Mouse (Mus musculus) neural tube, embryonic 15.5 days (tissue): ENCODE measurements around the gene Per1. TPM values are rescaled to one million over a fixed set of nuclear protein-coding genes. Genes with fewer than 3 reads are reported as not detected.

Experiments used
- ATAC-seq: fragments of 200-750 bp; cut with Nextera tagmentation; 2 replicates; pipeline ENCODE4 v1.8.0; 2017; ENCODE audit warnings: mild to moderate bottlenecking, moderate TSS enrichment, moderate library complexity; ENCODE audit not compliant: low FRiP score
- H3K27ac ChIP-seq: fragments of 300-500 bp; sonication (generic); replicated peaks from 2 replicates; pipeline ENCODE4 v1.5.1; 2015; ENCODE audit warnings: mild to moderate bottlenecking, inconsistent platforms
- H3K27me3 ChIP-seq: fragments of 300-500 bp; sonication (generic); replicated peaks from 2 replicates; pipeline ENCODE4 v1.6.1; 2015; ENCODE audit warnings: inconsistent platforms
- H3K36me3 ChIP-seq: fragments of 300-500 bp; sonication (generic); 2 replicates; pipeline ENCODE4 v1.6.1; 2015; ENCODE audit warnings: inconsistent platforms
- H3K4me1 ChIP-seq: fragments of 300-500 bp; sonication (generic); 2 replicates; pipeline ENCODE4 v1.6.1; 2015; ENCODE audit warnings: inconsistent platforms
- H3K4me2 ChIP-seq: fragments of 300-500 bp; sonication (generic); 2 replicates; pipeline ENCODE4 v1.6.1; 2015; ENCODE audit warnings: inconsistent platforms, mild to moderate bottlenecking, moderate library complexity
- H3K4me3 ChIP-seq: fragments of 300-500 bp; sonication (generic); replicated peaks from 2 replicates; pipeline ENCODE4 v1.5.1; 2015; ENCODE audit warnings: mild to moderate bottlenecking, inconsistent platforms
- H3K9ac ChIP-seq: fragments of 300-500 bp; sonication (generic); replicated peaks from 2 replicates; pipeline ENCODE4 v1.6.1; 2015; ENCODE audit warnings: mild to moderate bottlenecking, inconsistent platforms
- H3K9me3 ChIP-seq: fragments of 300-500 bp; sonication (generic); replicated peaks from 2 replicates; pipeline ENCODE4 v1.6.1; 2016; ENCODE audit warnings: inconsistent platforms
- WGBS: fragments of 180-500 bp; shearing (Covaris S2); methylation state at CpG from one replicate; pipeline ENCODE4 v1.1.7; 2015; ENCODE audit warnings: mixed read lengths; 5-methylcytosine and 5-hydroxymethylcytosine counted together
- polyA plus RNA-seq: library from polyadenylated mRNA; unstranded; fragments of >200 nt; fragmentation: Nextera tagmentation; extraction: Ambion mirVana; gene quantifications from 2 replicates; pipeline ENCODE4 v1.2.1, GENCODE M21; 2015

Gene Per1
- polyA plus RNA-seq, 1 experiment from 2014 or later, result 10.0 TPM

- Histone ChIP-seq H3K9ac (0 out of 2 replicates have a peak overlapping the region, but pooled peaks have one; percentile 7), H3K27me3 (no peaks in the 10 kb centered on the region), H3K4me1 (peaks cover 24% of the 10 kb centered on the region), H3K36me3 (peaks cover 77% of the 10 kb centered on the region), H3K4me2 (no peak overlapping the region), H3K4me3 (no peak overlapping the region), H3K27ac (no peak overlapping the region), H3K9me3 (no peaks in the 10 kb centered on the region)
- 91% methylated on average over 15 of the region's 15 CpGs for WGBS
- no peak for ATAC-seq
Measured at GRCm38 (mm10) chr11:69103531-69104435, 8.8 kb downstream of the Per1 start.

- H3K4me3 ChIP-seq, result no peak overlapping the region
- peaks cover 18% of the 10 kb centered on the region for H3K4me1 ChIP-seq
- no peak overlapping the region for H3K4me2 ChIP-seq
- H3K36me3 ChIP-seq, result peaks cover 84% of the 10 kb centered on the region
- ATAC-seq, result no peak
- no peak overlapping the region for H3K9ac ChIP-seq
- no peak overlapping the region for H3K27ac ChIP-seq
- WGBS, result 92% methylated on average over 14 of the region's 14 CpGs
- H3K9me3 ChIP-seq, result no peaks in the 10 kb centered on the region
- no peaks in the 10 kb centered on the region for H3K27me3 ChIP-seq
Measured at GRCm38 (mm10) chr11:69104487-69104886, 9.5 kb downstream of the Per1 start.

GRCm38 (mm10) chr11:69105227-69105626 lies 10.2 kb downstream of the Per1 start:
- H3K9ac ChIP-seq, result no peak overlapping the region
- H3K36me3 ChIP-seq, result peaks cover 85% of the 10 kb centered on the region
- 91% methylated on average over 6 of the region's 6 CpGs for WGBS

GRCm38 (mm10) chr11:69105796-69106195 lies 10.8 kb downstream of the Per1 start:
- 94% methylated on average over 2 of the region's 2 CpGs for WGBS
- no peak overlapping the region for H3K27ac ChIP-seq
- peaks cover 5% of the 10 kb centered on the region for H3K4me1 ChIP-seq
- no peak overlapping the region for H3K4me3 ChIP-seq
- H3K27me3 ChIP-seq, result no peaks in the 10 kb centered on the region
- peaks cover 83% of the 10 kb centered on the region for H3K36me3 ChIP-seq
- no peak overlapping the region for H3K4me2 ChIP-seq
- no peak overlapping the region for H3K9ac ChIP-seq
- ATAC-seq, result no peak
- no peaks in the 10 kb centered on the region for H3K9me3 ChIP-seq

More at GRCm38 (mm10) chr11:69105227-69105626, 10.2 kb downstream of the Per1 start:
- Histone ChIP-seq H3K4me1 (peaks cover 11% of the 10 kb centered on the region), H3K27ac (no peak overlapping the region), H3K9me3 (no peaks in the 10 kb centered on the region), H3K27me3 (no peaks in the 10 kb centered on the region), H3K4me3 (no peak overlapping the region), H3K4me2 (no peak overlapping the region)
- no peak for ATAC-seq

GRCm38 (mm10) chr11:69106299-69106698 lies 11.3 kb downstream of the Per1 start:
- Histone ChIP-seq H3K4me3 (no peak overlapping the region), H3K36me3 (peaks cover 78% of the 10 kb centered on the region), H3K4me1 (peaks cover 2% of the 10 kb centered on the region), H3K9ac (no peak overlapping the region), H3K9me3 (no peaks in the 10 kb centered on the region), H3K4me2 (no peak overlapping the region), H3K27ac (no peak overlapping the region), H3K27me3 (no peaks in the 10 kb centered on the region)
- WGBS, result 93% methylated on average over 9 of the region's 11 CpGs
- ATAC-seq, result no peak

- Histone ChIP-seq H3K9me3 (no peaks in the 10 kb centered on the region), H3K4me1 (peaks cover 8% of the 10 kb centered on the region), H3K4me3 (no peak overlapping the region), H3K9ac (no peak overlapping the region), H3K27me3 (no peaks in the 10 kb centered on the region), H3K4me2 (no peak overlapping the region), H3K36me3 (peaks cover 75% of the 10 kb centered on the region), H3K27ac (no peak overlapping the region)
- 82% methylated on average over 11 of the region's 11 CpGs for WGBS
- no peak for ATAC-seq
Measured at GRCm38 (mm10) chr11:69106842-69107241, 11.8 kb downstream of the Per1 start.

GRCm38 (mm10) chr11:69107676-69108075 lies 12.7 kb downstream of the Per1 start:
- 89% methylated on average over 11 of the region's 11 CpGs for WGBS
- Histone ChIP-seq H3K4me2 (no peak overlapping the region), H3K27ac (no peak overlapping the region), H3K9ac (no peak overlapping the region), H3K4me3 (no peak overlapping the region), H3K4me1 (peaks cover 10% of the 10 kb centered on the region), H3K27me3 (no peaks in the 10 kb centered on the region), H3K9me3 (no peaks in the 10 kb centered on the region), H3K36me3 (peaks cover 66% of the 10 kb centered on the region)
- no peak for ATAC-seq

GRCm38 (mm10) chr11:69108223-69108622 lies 13.2 kb downstream of the Per1 start:
- Histone ChIP-seq H3K9ac (no peak overlapping the region), H3K9me3 (no peaks in the 10 kb centered on the region), H3K27me3 (0 out of 2 replicates have a peak, but pooled peaks cover 1% of the 10 kb centered on the region), H3K36me3 (peaks cover 61% of the 10 kb centered on the region), H3K4me1 (peaks cover 10% of the 10 kb centered on the region), H3K27ac (no peak overlapping the region), H3K4me2 (no peak overlapping the region), H3K4me3 (no peak overlapping the region)
- no peak for ATAC-seq
- 97% methylated on average over 9 of the region's 9 CpGs for WGBS

- H3K9ac ChIP-seq, result no peak overlapping the region
- no peaks in the 10 kb centered on the region for H3K9me3 ChIP-seq
- peaks cover 10% of the 10 kb centered on the region for H3K4me1 ChIP-seq
- H3K27ac ChIP-seq, result no peak overlapping the region
- no peak for ATAC-seq
- WGBS, result 87% methylated on average over 13 of the region's 13 CpGs
- H3K4me3 ChIP-seq, result no peak overlapping the region
- H3K36me3 ChIP-seq, result peaks cover 50% of the 10 kb centered on the region
- peaks cover 6% of the 10 kb centered on the region; the same call in 1 of the 2 replicates for H3K27me3 ChIP-seq
- H3K4me2 ChIP-seq, result no peak overlapping the region
Measured at GRCm38 (mm10) chr11:69109032-69109900, 14.2 kb downstream of the Per1 start.

- peak overlapping the region; percentile 39 for H3K9ac ChIP-seq
- peak; percentile 76 for ATAC-seq
- WGBS, result 1% methylated on average over 30 of the region's 30 CpGs
- peak overlapping the region; percentile 41 for H3K4me3 ChIP-seq
- H3K4me2 ChIP-seq, result peak overlapping the region; percentile 56
- H3K27me3 ChIP-seq, result peaks cover 8% of the 10 kb centered on the region; the same call in 1 of the 2 replicates
- peak overlapping the region; percentile 60 for H3K27ac ChIP-seq
- H3K4me1 ChIP-seq, result peaks cover 10% of the 10 kb centered on the region
- peaks cover 39% of the 10 kb centered on the region for H3K36me3 ChIP-seq
- H3K9me3 ChIP-seq, result no peaks in the 10 kb centered on the region
Measured at GRCm38 (mm10) chr11:69110319-69111046, 15.5 kb downstream of the Per1 start.
